Mouse (Mus musculus) forebrain, postnatal 0 days (tissue): ENCODE measurements around the gene Exoc4. TPM values are rescaled to one million over a fixed set of nuclear protein-coding genes. Genes with fewer than 3 reads are reported as not detected.
A peak's percentile ranks its signal among the peaks of the same experiment; 100 is the strongest.

Experiments
- ATAC-seq: fragments of 200-750 bp; cut with Nextera tagmentation; 2 replicates; pipeline ENCODE4 v1.8.0; 2017; ENCODE audit warnings: mild to moderate bottlenecking, moderate library complexity
- DNase-seq: peaks from one replicate; pipeline ENCODE4 v3.0.0-alpha.2; 2015
- H3K27ac ChIP-seq: fragments of 300-500 bp; sonication (generic); 2 replicates; pipeline ENCODE4 v1.5.1; 2014; ENCODE audit warnings: low read depth, mild to moderate bottlenecking, antibody characterized with exemption, low read length, moderate library complexity, mixed read lengths
- H3K27me3 ChIP-seq: fragments of 300-500 bp; sonication (generic); 2 replicates; pipeline ENCODE4 v1.6.1; 2014; ENCODE audit warnings: mild to moderate bottlenecking, low read length, mixed read lengths; ENCODE audit not compliant: insufficient read depth
- H3K36me3 ChIP-seq: fragments of 300-500 bp; sonication (generic); 2 replicates; pipeline ENCODE4 v1.6.1; 2014; ENCODE audit warnings: mild to moderate bottlenecking, moderate library complexity; ENCODE audit not compliant: insufficient read depth
- H3K4me1 ChIP-seq: fragments of 300-500 bp; sonication (generic); 2 replicates; pipeline ENCODE4 v1.6.1; 2014; ENCODE audit warnings: antibody characterized with exemption; ENCODE audit not compliant: insufficient read depth
- H3K4me2 ChIP-seq: fragments of 300-500 bp; sonication (generic); 2 replicates; pipeline ENCODE4 v1.6.1; 2014; ENCODE audit warnings: low read depth, mild to moderate bottlenecking, moderate library complexity
- H3K4me3 ChIP-seq: fragments of 300-500 bp; sonication (generic); 2 replicates; pipeline ENCODE4 v1.5.1; 2014; ENCODE audit warnings: low read depth, low read length, mixed read lengths
- H3K9ac ChIP-seq: fragments of 300-500 bp; sonication (generic); 2 replicates; pipeline ENCODE4 v1.6.1; 2014; ENCODE audit warnings: mild to moderate bottlenecking
- H3K9me3 ChIP-seq: fragments of 300-500 bp; sonication (generic); 2 replicates; pipeline ENCODE4 v1.6.1; 2016; ENCODE audit warnings: low read length
- CTCF ChIP-seq: sonication (generic); IDR thresholded peaks from 2 replicates; pipeline ENCODE4 v1.5.1; 2016; ENCODE audit warnings: antibody characterized with exemption, control low read depth, low read depth
- WGBS: fragments of 180-500 bp; shearing (Covaris S2); extraction: QIAGEN DNeasy Blood & Tissue Kit; methylation state at CpG from one replicate; pipeline ENCODE4 v1.1.7; 2014; 5-methylcytosine and 5-hydroxymethylcytosine counted together
- polyA plus RNA-seq: library from polyadenylated mRNA; unstranded; fragments of >200 nt; fragmentation: Nextera tagmentation; extraction: Ambion mirVana; gene quantifications from 2 replicates; pipeline ENCODE4 v1.2.1, GENCODE M21; 2015
- total RNA-seq: library from RNA; depleted of rRNA; stranded (reverse); fragments of >200 nt; gene quantifications from 2 replicates; pipeline ENCODE4 v1.2.3, GENCODE M21; 2014

Gene Exoc4
- total and polyA plus RNA-seq, 2 experiments from 2014 or later = 29.0 to 90.9 TPM

GRCm38 (mm10) chr6:33913072-33913471 lies 664.2 kb downstream of the Exoc4 start:
- no peaks in the 10 kb centered on the region for H3K27me3 ChIP-seq
- no peak overlapping the region for H3K9ac ChIP-seq
- peaks cover 5% of the 10 kb centered on the region; the same call in 1 of the 2 replicates for H3K4me1 ChIP-seq
- DNase-seq (peak; percentile 37), ATAC-seq (peak; percentile 62; the same call in 1 of the 2 replicates)
- WGBS = 22% methylated on average over 5 of the region's 5 CpGs
- H3K36me3 ChIP-seq = no peaks in the 10 kb centered on the region
- H3K4me3 ChIP-seq = no peak overlapping the region
- H3K4me2 ChIP-seq = no peak overlapping the region
- H3K9me3 ChIP-seq = no peaks in the 10 kb centered on the region
- TF ChIP-seq CTCF = no peak
- peak overlapping the region; percentile 54 for H3K27ac ChIP-seq

DNA sequence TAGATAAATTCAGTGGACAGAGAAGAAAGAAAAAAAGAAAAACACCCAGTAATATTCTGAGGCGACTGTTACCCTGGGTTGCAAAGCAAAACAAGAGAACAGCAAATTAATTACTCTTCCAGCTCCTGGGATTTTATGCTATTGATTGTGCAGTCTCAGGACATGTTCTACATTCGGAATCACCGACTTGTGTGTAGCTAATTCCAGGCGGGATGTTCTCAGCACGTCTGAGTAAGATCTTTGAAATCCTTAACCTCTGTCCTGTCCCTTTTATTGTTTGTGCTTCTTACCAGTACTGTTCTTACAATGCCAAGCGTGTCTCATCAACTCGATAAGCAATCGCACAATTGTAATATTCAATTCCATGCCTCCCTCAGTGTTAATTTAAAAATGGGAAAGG lies 664.6 kb downstream of the Exoc4 start:
- Histone ChIP-seq H3K36me3 (no peaks in the 10 kb centered on the region), H3K4me3 (no peak overlapping the region), H3K27ac (peak overlapping the region; percentile 54), H3K4me1 (peaks cover 5% of the 10 kb centered on the region; the same call in 1 of the 2 replicates), H3K27me3 (no peaks in the 10 kb centered on the region), H3K9me3 (no peaks in the 10 kb centered on the region), H3K9ac (no peak overlapping the region), H3K4me2 (0 out of 2 replicates have a peak overlapping the region, but pooled peaks have one; percentile 11)
- DNase-seq (peak; percentile 43), ATAC-seq (peak; percentile 27; the same call in 1 of the 2 replicates)
- TF ChIP-seq CTCF = no peak
- 17% methylated on average over 8 of the region's 8 CpGs for WGBS

- TF ChIP-seq CTCF = no peak
- WGBS = 65% methylated on average over 4 of the region's 4 CpGs
- H3K36me3 ChIP-seq = no peaks in the 10 kb centered on the region
Measured at GRCm38 (mm10) chr6:33913964-33914363, 665.1 kb downstream of the Exoc4 start.

GRCm38 (mm10) chr6:33923571-33923970 lies 674.7 kb downstream of the Exoc4 start:
- DNase-seq (no peak), ATAC-seq (no peak)
- no peak for TF ChIP-seq CTCF
- H3K4me2 ChIP-seq = no peak overlapping the region
- no peaks in the 10 kb centered on the region; the same call in 1 of the 2 replicates for H3K36me3 ChIP-seq
- no peaks in the 10 kb centered on the region for H3K9me3 ChIP-seq
- no peaks in the 10 kb centered on the region for H3K27me3 ChIP-seq
- 48% methylated on average over 2 of the region's 2 CpGs for WGBS
- H3K4me1 ChIP-seq = no peaks in the 10 kb centered on the region
- H3K9ac ChIP-seq = no peak overlapping the region
- no peak overlapping the region for H3K4me3 ChIP-seq
- H3K27ac ChIP-seq = no peak overlapping the region

More at GRCm38 (mm10) chr6:33913964-33914363, 665.1 kb downstream of the Exoc4 start:
- Histone ChIP-seq H3K4me1 (peaks cover 5% of the 10 kb centered on the region; the same call in 1 of the 2 replicates), H3K9me3 (no peaks in the 10 kb centered on the region), H3K27ac (peak overlapping the region; percentile 54; the same call in 1 of the 2 replicates), H3K4me2 (no peak overlapping the region), H3K9ac (no peak overlapping the region), H3K4me3 (no peak overlapping the region), H3K27me3 (no peaks in the 10 kb centered on the region)
- ATAC-seq (peak; percentile 51), DNase-seq (peak; percentile 35)

DNA sequence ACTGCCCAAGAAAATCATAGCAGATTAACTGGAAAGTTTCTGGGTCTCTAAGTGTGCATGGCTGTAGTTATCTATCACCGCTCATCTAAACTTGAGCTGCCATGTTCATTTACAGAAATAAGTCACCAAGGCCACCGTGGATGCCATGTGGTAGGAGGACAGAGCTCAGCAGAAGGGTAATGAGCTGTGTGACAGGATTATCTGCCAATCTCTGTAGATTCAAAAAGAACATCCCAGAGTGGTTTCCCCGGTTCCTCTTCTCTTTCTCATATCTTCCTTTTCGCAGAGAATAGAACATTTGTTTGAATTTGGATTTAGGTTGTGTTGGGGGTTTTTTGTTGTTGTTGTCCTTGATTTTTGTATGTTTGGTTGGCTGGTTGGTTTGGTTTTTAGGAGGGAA lies 676.0 kb downstream of the Exoc4 start:
- ATAC-seq (no peak), DNase-seq (no peak)
- no peak for TF ChIP-seq CTCF
- 79% methylated on average over 4 of the region's 4 CpGs for WGBS
- Histone ChIP-seq H3K4me1 (no peaks in the 10 kb centered on the region), H3K9ac (no peak overlapping the region), H3K27me3 (no peaks in the 10 kb centered on the region), H3K9me3 (no peaks in the 10 kb centered on the region), H3K4me2 (no peak overlapping the region), H3K36me3 (no peaks in the 10 kb centered on the region; the same call in 1 of the 2 replicates), H3K4me3 (no peak overlapping the region), H3K27ac (no peak overlapping the region)

GRCm38 (mm10) chr6:33929342-33930086 lies 680.6 kb downstream of the Exoc4 start:
- Histone ChIP-seq H3K9ac (no peak overlapping the region), H3K4me1 (no peaks in the 10 kb centered on the region), H3K4me3 (no peak overlapping the region), H3K9me3 (no peaks in the 10 kb centered on the region), H3K27me3 (no peaks in the 10 kb centered on the region), H3K4me2 (no peak overlapping the region), H3K36me3 (no peaks in the 10 kb centered on the region), H3K27ac (0 out of 2 replicates have a peak overlapping the region, but pooled peaks have one; percentile 24)
- ATAC-seq (peak; percentile 91), DNase-seq (peak; percentile 86)
- 19% methylated on average over 13 of the region's 13 CpGs for WGBS
- peak; percentile 89 for TF ChIP-seq CTCF
